Mouse (Mus musculus): ENCODE measurements around the gene Plcb1.
A peak's percentile ranks its signal among the peaks of the same experiment; 100 is the strongest.

Plcb1 gene

GRCm38 (mm10) chr2:135075375-135075774 is 289.5 kb downstream of the Plcb1 start:
- DNase-seq = no peak

- no peak for DNase-seq
Measured at GRCm38 (mm10) chr2:135092588-135093162, 306.8 kb downstream of the Plcb1 start.

GRCm38 (mm10) chr2:135101292-135101691 is 315.4 kb downstream of the Plcb1 start:
- no peak for DNase-seq

DNA sequence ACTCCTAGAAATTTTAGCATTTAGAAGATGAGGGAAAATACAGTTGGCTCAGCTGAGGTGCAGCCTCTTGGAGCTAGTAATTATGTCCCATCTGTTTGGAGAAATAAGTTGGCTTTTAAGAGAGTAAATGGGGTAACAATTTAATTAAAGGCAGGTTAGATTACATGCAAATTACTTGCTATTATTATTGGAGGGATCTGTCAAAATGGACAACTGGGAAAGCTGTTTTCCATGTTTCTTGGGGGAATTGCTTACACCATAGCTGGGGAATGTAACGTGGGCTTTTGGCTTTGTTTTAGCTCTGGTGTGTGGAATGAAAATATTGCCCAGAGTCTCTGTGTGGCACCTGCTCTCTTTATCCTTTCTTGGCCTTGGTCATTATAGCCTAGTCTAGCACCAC is 316.1 kb downstream of the Plcb1 start:
- no peak for DNase-seq

DNA sequence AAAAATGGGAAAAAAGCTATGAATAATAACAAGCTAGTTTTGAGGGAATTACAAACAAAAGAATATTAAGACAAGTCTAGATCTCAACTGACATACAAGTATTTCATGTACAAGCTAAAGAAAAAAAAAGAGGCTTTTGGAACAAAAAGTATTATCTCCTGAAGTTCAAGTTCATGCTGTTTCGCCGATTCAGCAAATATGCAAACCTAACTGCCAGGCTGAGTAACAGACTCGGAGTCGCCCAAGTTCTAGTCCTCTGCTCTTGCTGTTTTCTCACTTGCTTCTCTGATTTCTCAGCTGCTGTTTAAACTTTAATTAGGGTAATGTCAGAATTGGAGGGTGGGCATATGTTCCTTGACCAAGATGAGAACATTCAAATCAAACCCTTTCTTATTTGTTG is 320.8 kb downstream of the Plcb1 start:
- DNase-seq = no peak

- DNase-seq = no peak
Measured at GRCm38 (mm10) chr2:135108607-135109006, 322.7 kb downstream of the Plcb1 start.

DNA sequence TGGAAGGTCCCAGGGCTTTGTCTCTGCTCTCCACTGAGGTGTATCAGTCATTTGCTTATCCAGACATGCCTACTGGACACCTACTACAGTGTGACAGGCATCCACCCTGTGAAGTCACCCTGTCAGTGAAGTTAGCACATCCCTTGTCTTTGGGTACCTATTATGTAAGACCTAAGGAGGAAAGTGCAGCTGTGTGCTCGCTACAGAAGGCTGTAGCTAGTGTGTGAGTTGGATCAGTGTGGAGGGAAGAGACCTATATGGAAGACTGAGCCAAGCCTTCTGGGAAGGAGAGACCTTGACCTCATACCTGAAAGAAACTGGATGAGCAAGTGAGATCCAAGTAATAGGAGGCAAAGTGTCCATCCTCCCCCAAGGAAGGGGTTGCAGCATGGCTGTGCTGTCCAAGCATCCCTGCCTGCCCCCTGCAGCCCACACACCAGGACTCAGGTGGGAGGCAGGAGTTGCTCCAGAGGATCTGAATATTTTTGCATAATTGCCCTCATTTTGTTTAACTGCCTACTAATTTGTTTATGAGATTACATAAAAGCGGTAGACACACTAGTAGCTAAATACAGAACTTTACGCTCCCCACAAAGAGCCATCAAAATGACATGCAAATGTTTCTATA is 328.7 kb downstream of the Plcb1 start:
- DNase-seq = no peak

- no peak for DNase-seq
Measured at GRCm38 (mm10) chr2:135123057-135123456, 337.2 kb downstream of the Plcb1 start.

DNA sequence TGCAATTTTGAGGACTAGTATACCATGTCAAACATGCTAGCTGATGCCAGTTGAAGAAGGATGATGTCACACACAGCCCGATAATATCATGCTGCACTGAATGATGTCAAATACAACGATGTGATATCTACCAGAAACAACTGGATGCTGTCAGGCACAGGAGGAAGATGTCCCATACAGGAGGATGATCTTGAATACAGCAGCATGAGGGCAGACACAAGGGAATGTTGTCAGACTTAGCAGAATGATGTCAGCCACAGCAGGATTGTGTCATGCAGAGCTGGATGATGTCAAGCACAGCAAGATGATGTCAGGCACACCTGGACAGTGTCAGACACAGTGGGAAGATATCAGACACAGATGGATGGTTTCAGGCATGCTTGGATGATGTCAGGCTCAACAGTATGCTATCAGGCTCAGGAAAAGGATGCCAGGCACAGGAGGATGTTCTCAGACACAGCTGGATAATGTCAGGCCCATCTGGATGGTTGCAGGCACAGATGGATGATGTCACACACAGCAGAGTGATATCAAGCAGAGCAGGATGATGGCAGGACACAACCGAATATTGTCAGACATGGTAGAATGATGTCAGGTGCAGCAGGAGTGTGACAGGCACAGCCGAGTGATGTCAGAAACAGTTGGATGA is 338.0 kb downstream of the Plcb1 start:
- no peak for DNase-seq

GRCm38 (mm10) chr2:135140576-135140975 is 354.7 kb downstream of the Plcb1 start:
- DNase-seq = no peak

- DNase-seq = no peak
Measured at GRCm38 (mm10) chr2:135152289-135152688, 366.4 kb downstream of the Plcb1 start.

- no peak for DNase-seq
Measured at GRCm38 (mm10) chr2:135153248-135153647, 367.4 kb downstream of the Plcb1 start.

- DNase-seq = no peak
Measured at GRCm38 (mm10) chr2:135156055-135156454, 370.2 kb downstream of the Plcb1 start.

DNA sequence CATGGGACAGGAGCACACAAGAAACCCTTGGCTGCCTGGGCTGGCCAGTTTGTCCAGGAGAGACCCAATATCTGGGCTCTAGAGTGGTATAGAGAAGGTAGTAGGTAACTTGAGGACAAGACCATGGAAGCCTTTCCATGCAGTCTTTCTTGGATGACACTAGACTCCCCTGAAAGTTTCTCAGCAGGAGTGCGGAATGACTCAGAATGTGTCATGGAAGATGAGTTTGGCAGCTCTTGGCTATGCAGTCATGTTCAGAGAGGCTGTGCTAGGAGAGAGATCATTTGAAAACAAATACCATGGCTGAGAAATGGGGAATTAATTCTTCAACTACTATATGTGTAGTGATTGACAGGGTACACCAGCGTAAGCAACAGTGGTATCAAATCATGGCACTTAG is 372.1 kb downstream of the Plcb1 start:
- DNase-seq = peak in 1 of 2 experiments; percentile 41

DNA sequence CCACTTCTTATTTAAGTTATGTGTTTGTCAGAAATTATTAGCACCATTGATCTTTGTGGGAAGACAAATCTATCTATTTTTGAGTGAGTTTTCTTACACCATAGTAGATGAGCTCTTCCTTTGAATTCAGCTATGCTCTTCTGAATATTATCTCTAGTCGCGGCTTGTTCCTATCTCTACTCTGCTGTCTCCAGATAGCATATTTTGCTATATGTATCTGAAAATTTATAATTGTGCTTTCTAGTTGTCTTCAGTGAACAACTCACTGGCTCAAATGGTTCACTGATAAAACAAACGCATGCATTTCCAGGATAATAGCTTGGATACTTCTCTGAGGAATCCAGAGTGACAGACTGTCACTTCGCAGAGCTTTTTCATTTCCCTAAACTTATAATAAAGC is 375.8 kb downstream of the Plcb1 start:
- DNase-seq = no peak

DNA sequence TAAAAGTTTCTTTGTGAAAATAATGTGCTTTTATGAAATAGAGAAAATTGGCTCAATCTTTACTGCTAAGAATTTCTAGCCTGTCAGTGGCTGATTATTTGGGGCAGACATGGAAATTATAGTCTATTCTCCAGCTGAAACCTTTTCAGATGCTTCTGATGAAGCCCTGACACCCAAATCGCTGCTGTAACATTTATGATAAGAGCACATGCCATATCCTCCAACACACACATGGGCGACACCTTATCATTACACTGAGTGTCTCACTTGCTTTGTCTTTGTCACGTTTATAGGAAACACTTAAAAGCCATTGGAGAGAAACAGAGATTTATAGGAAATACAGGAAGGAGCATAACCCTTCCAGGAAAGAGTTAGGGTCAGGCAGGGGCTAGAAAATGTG is 379.6 kb downstream of the Plcb1 start:
- no peak for DNase-seq

DNA sequence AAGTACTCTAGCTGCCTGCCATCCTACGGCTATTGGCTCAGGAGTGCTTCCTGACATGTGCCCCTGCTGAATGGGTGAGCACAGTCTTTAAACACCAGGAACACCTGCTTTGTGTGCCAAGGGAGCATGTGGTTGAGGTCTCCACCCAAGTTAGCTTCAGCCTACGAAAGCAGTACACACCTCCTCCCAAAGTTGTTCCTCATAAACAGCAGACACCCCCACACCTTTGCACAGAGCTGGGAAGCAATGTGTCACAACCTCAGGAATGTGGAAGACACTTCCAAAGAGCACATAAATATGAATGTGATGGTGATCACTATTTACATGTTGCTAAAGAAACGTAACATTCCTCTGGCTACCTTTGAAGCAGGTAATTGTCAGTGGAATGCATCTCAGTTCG is 389.7 kb downstream of the Plcb1 start:
- DNase-seq = no peak

- no peak for DNase-seq
Measured at GRCm38 (mm10) chr2:135187659-135188058, 401.8 kb downstream of the Plcb1 start.

GRCm38 (mm10) chr2:135200830-135201229 is 415.0 kb downstream of the Plcb1 start:
- no peak for DNase-seq

- DNase-seq = no peak
Measured at GRCm38 (mm10) chr2:135202390-135202789, 416.5 kb downstream of the Plcb1 start.

DNA sequence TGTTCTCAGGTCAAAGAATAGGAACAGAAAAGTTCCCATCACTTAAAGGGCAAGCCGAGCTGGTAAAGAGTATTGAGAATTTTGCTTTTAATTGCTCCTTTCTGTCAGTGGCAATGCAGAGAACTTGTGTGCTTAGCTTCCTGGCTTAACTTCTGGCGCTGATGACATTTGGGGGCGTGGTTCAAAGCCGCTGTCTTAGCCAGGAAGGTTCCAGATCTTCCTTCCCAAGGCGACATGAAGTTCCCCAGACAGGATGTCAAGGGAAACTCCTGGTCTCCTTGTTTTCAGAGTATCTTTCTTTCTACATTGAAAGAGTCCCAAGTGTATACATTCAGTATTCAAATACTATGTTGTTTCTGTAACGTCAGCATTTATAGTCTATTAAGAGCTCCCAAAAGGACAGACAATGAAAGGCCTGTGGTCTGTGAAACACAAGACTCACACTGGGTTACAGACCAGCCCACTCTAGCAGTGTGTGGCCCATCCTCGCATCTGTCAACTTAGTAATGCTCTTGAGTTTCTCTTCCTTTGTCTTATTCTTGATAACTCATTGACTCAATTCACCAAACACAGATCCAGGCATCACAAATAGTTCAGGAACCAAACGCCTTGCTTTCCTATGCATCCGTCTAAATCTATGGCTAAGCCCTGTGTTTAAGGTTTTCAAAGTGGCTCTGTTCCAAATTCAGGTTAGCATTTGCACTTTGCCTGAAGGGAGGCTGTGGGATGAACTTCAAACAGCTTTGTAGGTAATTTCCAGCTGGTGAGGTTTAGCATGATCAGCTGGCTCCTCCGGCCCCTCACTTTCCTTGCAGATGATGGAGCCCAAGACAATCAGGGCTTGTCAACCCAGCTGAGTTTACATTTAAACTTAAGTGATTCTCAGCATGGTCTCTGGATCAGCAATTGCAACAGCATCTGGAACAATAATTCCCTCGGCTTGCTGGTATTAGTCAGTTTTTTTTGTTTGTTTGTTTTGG is 418.6 kb downstream of the Plcb1 start:
- no peak for DNase-seq

- DNase-seq = no peak
Measured at GRCm38 (mm10) chr2:135208890-135209289, 423.0 kb downstream of the Plcb1 start.

DNA sequence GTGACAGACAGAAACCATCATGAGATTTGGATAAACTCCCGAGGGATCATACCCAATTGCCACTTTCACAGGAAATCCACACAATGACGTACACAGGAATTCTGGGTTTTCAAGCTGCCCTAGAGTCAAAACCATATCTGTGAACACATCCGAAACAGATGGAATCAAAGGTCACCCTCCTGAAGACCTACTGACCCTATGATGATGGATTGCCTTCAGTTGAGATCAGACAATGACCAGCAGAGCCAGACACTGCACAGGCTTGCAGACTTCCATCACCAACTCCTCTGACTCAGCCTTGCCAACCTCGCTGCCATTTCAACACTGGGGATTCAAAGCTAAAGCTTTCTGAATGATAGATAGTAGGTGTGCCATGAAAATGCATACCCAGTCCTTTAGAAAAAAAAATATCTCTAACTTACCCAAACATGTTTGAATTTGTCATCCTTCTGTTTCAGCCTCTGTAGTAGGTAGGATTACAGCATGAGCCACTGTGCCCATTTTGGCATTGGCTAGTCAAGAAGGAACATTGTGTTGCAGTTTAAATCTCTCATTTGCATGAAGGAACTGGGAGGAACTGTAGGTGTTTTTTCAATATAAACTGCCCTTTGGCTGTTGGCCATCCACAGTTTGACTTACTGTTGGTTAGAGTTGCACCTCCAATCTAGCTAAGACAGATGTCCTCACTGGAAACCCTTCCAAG is 429.0 kb downstream of the Plcb1 start:
- DNase-seq = no peak

Measured in cerebellum, postnatal 25 days (tissue).